Mouse (Mus musculus) liver, adult (tissue): ENCODE results near the gene Adamts12.

Experiments used
- GATA4 ChIP-seq: IDR thresholded peaks from 2 replicates; pipeline ENCODE4 v1.6.1; 2014; ENCODE audit warnings: mild to moderate bottlenecking, low read length; ENCODE audit not compliant: insufficient replicate concordance

Adamts12 gene

GRCm38 (mm10) chr15:11177448-11177847 lies 112.9 kb downstream of the Adamts12 start:
- no peak for TF ChIP-seq GATA4

DNA sequence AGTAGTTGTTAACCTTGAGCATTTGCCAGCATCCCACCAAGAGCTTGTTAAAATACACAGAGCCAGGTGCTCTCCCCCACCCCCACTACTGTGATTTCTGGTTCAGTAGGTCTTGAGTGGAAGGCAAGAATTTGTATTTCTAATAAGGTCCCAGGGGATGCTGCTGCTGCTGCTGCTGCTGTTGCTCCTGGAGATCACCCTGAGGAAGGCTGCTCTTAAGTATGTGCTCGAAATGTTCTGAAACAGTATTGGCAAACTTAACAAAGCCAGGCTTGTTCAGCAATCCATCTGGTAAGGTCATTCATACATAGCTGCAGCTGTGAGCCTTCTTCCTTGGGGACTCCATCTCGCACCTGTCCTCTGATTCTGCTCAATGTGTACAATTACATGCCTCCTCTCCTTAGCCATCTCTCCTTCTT lies 115.2 kb downstream of the Adamts12 start:
- TF ChIP-seq GATA4: no peak

- TF ChIP-seq GATA4: no peak
Measured at GRCm38 (mm10) chr15:11186711-11187110, 122.1 kb downstream of the Adamts12 start.

GRCm38 (mm10) chr15:11190447-11190846 lies 125.9 kb downstream of the Adamts12 start:
- TF ChIP-seq GATA4: no peak

DNA sequence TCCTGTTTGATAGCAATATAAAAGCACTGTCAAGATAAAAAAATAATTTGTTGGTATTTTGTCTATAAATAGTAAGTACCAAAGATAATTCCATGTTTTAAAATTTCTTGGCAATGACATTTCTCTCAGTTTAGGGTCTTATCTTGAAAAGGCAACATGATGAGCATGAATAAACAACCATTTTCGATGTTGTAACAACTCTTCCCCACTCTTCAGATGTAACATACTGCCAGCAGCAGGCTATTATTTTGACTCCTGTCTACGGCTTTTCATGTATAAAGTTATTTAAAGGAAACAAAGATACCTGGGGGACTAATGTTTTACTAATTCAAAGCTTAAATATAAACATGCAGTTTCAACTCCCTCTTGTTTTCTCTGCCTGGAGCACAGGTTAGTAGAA lies 128.2 kb downstream of the Adamts12 start:
- TF ChIP-seq GATA4: peak; percentile 47; the same call in 1 of the 2 replicates

DNA sequence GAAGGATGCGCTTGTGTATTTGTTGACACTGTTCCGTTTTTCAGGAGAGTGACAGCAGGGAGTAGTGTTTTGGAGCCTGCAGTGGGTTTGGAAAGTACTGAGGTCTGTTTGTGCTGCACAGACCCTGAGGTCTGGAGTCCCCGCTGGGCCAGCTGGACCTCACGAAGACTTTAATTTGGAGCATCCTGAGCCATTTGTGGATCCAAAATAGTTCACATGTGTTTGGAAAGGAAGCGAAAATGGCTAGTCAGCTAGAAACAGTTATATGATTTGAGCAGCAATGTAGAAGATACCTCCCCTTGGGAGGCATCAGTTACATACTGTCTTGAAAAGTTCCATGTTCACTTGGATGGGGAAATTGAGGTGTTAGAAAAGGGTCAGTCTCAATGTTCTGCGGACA lies 132.5 kb downstream of the Adamts12 start:
- TF ChIP-seq GATA4: no peak

- TF ChIP-seq GATA4: no peak
Measured at GRCm38 (mm10) chr15:11198246-11198795, 133.7 kb downstream of the Adamts12 start.

DNA sequence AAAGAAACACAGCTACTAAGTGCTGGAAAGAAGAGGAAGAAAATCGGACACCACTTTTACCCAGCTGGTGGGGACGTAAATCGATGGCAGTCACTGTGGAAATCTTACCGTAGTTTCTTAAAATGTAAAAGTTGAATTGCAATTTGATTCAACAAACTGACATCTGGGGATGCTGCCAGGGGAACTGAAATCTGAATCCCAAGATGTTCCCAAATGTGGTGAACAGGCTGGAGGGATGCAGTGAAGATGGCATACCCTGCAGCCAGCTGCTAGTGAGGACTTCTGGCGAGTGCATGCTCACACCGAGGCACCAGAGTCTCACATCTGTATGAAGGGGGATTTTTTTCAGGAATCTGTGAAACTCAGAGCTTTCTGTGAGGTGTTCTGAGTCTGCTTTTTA lies 138.5 kb downstream of the Adamts12 start:
- no peak for TF ChIP-seq GATA4

- TF ChIP-seq GATA4: no peak
Measured at GRCm38 (mm10) chr15:11204934-11205333, 140.3 kb downstream of the Adamts12 start.

DNA sequence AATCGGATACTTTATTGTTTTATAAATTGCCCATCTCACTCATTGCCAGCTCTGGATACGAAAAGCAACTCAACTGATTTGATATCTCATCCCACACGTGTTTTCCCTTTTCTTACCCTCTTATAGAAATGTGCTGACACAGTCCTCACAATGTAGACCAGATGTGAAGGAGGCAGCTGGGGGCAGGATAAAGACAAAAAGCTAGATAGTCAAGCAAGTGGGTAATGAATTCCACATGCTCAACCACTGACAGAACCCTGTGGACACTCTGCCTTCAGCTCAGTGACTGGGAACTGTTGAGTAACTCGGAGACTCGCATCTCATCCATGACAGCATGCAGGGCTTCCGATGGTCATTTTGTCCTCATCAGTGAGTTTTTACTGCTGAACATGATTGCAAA lies 146.4 kb downstream of the Adamts12 start:
- no peak for TF ChIP-seq GATA4

GRCm38 (mm10) chr15:11233906-11234632 lies 169.5 kb downstream of the Adamts12 start:
- no peak for TF ChIP-seq GATA4

DNA sequence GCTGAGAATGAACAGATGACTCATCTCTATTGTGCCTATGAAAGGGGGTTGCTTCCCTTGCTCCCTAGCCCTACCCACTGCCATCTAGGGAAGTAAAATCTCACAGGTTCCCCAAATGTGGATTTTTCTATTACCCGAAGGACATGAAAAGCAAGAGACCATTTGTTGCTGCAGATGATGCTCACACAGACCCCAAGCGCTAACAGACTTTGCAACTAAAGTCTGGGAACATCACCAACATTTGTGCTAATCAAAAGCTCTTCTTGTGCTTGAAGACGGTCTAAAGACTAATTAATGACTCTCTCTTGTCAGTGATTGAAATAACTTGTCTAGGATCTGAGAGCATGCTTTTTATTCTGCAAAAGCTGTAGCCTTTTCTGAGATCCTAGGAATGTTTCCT lies 175.8 kb downstream of the Adamts12 start:
- no peak for TF ChIP-seq GATA4

DNA sequence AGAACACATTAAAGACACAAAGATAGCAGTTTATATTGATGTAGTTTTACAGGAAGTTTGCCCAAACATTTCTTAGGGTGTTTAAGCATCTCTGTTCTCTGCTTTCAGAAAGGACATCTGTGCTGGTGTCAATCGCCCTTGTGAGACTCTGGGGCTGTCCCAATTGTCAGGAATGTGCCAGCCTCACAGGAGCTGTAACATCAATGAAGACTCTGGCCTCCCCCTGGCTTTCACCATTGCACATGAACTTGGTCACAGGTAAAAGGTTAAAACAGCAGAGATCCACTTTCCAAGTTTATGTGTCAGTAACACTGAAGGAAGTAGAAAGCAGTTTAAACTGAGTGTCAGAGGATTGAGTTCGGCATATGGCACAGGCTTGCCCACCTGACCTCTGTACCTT lies 176.7 kb downstream of the Adamts12 start:
- TF ChIP-seq GATA4: no peak

DNA sequence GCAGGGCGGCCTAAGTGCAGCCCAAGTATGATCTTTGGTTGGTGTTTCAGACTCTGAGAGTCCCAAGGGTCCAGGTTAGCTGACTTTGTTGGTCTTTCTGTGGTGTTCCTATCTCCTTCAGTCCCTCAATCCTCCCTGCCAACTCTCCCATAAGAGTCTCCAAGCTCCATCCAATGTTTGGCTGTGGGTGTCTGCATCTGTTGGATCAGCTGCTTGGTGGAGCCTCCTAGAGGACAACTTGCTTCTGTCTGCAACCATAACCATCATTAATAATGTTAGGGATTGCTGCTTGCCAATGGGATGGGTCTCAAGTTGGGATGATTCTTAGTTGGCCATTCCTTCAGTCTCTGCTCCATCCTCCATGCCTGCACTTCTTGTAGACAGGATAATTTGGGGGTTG lies 181.8 kb downstream of the Adamts12 start:
- no peak for TF ChIP-seq GATA4

GRCm38 (mm10) chr15:11279273-11280080 lies 214.9 kb downstream of the Adamts12 start:
- peak; percentile 60 for TF ChIP-seq GATA4

- no peak for TF ChIP-seq GATA4
Measured at GRCm38 (mm10) chr15:11280689-11281264, 216.2 kb downstream of the Adamts12 start.
